Mouse (Mus musculus): Measurements from ENCODE around the gene Arhgap33.
"Not testable (repeated sequence)": the region's sequence is repeated elsewhere in the genome, so short reads cannot be mapped to it uniquely, and the experiment has no call there.

Arhgap33 gene

GRCm38 (mm10) chr7:30553021-30553589 is 18.2 kb upstream of the Arhgap33 start:
- peak; percentile 76 for DNase-seq (ENCODE audit: inconsistent ontology term)

GRCm38 (mm10) chr7:30552102-30553020 is 17.5 kb upstream of the Arhgap33 start, which contains the start of the genes Hspb6 and Proser3:
Gene Hspb6 (plus strand): TSS chr7:30552178.
Gene Proser3 (minus strand): TSS chr7:30552299.
- DNase-seq (ENCODE audit: inconsistent ontology term): peak; percentile 97

- no peak for DNase-seq (ENCODE audit: inconsistent ontology term)
These were observed 16.7 kb upstream of the Arhgap33 start for GRCm38 (mm10) chr7:30551445-30552101.

- DNase-seq (ENCODE audit: inconsistent ontology term): no peak
These were observed 15.7 kb upstream of the Arhgap33 start for GRCm38 (mm10) chr7:30550603-30551002.

- DNase-seq (ENCODE audit: inconsistent ontology term): no peak
These were observed 15.0 kb upstream of the Arhgap33 start for GRCm38 (mm10) chr7:30549880-30550279.

GRCm38 (mm10) chr7:30544327-30544726 is 9.5 kb upstream of the Arhgap33 start:
- no peak for DNase-seq (ENCODE audit: inconsistent ontology term)

- no peak for DNase-seq (ENCODE audit: inconsistent ontology term)
These were observed 5.7 kb upstream of the Arhgap33 start for GRCm38 (mm10) chr7:30540572-30540971.

- no peak for DNase-seq (ENCODE audit: inconsistent ontology term)
These were observed 773 bp downstream of the Arhgap33 start for GRCm38 (mm10) chr7:30533941-30534632.

- DNase-seq (ENCODE audit: inconsistent ontology term): peak; percentile 57
These were observed 1.9 kb downstream of the Arhgap33 start for GRCm38 (mm10) chr7:30532931-30533330.

GRCm38 (mm10) chr7:30531291-30531815 is 3.5 kb downstream of the Arhgap33 start:
- DNase-seq (ENCODE audit: inconsistent ontology term): no peak

GRCm38 (mm10) chr7:30526981-30527380 is 7.9 kb downstream of the Arhgap33 start:
- DNase-seq (ENCODE audit: inconsistent ontology term): no peak

- no peak for DNase-seq (ENCODE audit: inconsistent ontology term)
These were observed 8.5 kb downstream of the Arhgap33 start for GRCm38 (mm10) chr7:30526399-30526798.

- DNase-seq (ENCODE audit: inconsistent ontology term): no peak
These were observed 8.9 kb downstream of the Arhgap33 start for GRCm38 (mm10) chr7:30525954-30526353.

- no peak for DNase-seq (ENCODE audit: inconsistent ontology term)
These were observed 10.4 kb downstream of the Arhgap33 start for GRCm38 (mm10) chr7:30524487-30524886.

- no peak for DNase-seq (ENCODE audit: inconsistent ontology term)
These were observed 12.0 kb downstream of the Arhgap33 start for GRCm38 (mm10) chr7:30522871-30523270.

- DNase-seq (ENCODE audit: inconsistent ontology term): no peak
These were observed 14.0 kb downstream of the Arhgap33 start for GRCm38 (mm10) chr7:30520856-30521255.

- DNase-seq (ENCODE audit: inconsistent ontology term): no peak
These were observed 14.5 kb downstream of the Arhgap33 start for GRCm38 (mm10) chr7:30520396-30520795.

- no peak for DNase-seq (ENCODE audit: inconsistent ontology term)
These were observed 16.5 kb downstream of the Arhgap33 start for GRCm38 (mm10) chr7:30518325-30518724.

- no peak for DNase-seq (ENCODE audit: inconsistent ontology term)
These were observed 19.7 kb downstream of the Arhgap33 start for GRCm38 (mm10) chr7:30515003-30515760.

- no peak for DNase-seq (ENCODE audit: inconsistent ontology term)
These were observed 26.8 kb downstream of the Arhgap33 start for GRCm38 (mm10) chr7:30508061-30508460.

GRCm38 (mm10) chr7:30501159-30501558 is 33.7 kb downstream of the Arhgap33 start:
- not testable (repeated sequence) for DNase-seq (ENCODE audit: inconsistent ontology term)

Data from Muller cell, postnatal 12 days (primary cell).